Mouse (Mus musculus) lung, adult 2 months (tissue): ENCODE data around the gene Cdc6. TPM values are rescaled to one million over a fixed set of nuclear protein-coding genes. Genes with fewer than 3 reads are reported as not detected.
A peak's percentile ranks its signal among the peaks of the same experiment; 100 is the strongest.

ENCODE experiments used
- DNase-seq: peaks from one replicate; pipeline ENCODE4 v3.0.0; 2022
- H3K4me1 ChIP-seq: fragments of 200-500 bp; 2 replicates; pipeline ENCODE4 v1.6.1; 2011; ENCODE audit warnings: low read length; ENCODE audit not compliant: control insufficient read depth, insufficient read depth
- H3K4me3 ChIP-seq: fragments of 200-500 bp; replicated peaks from 2 replicates; pipeline ENCODE3; 2011; ENCODE audit warnings: low read depth, mild to moderate bottlenecking, control low read depth, low read length; ENCODE audit errors: extremely low read depth
- CTCF ChIP-seq: fragments of 200-500 bp; IDR thresholded peaks from 2 replicates; pipeline ENCODE4 v1.5.1; 2011; ENCODE audit warnings: mild to moderate bottlenecking, low read length, control low read depth; ENCODE audit not compliant: insufficient read depth
- POLR2A ChIP-seq: fragments of 200-500 bp; IDR thresholded peaks from 2 replicates; pipeline ENCODE4 v1.6.1; 2011; ENCODE audit warnings: low read depth, mild to moderate bottlenecking, control low read depth, low read length, borderline replicate concordance; ENCODE audit errors: extremely low read depth
- WGBS: fragments of 180-500 bp; shearing (Covaris S2); methylation state at CpG from one replicate; pipeline ENCODE4 v1.1.7; 2018; 5-methylcytosine and 5-hydroxymethylcytosine counted together
- polyA plus RNA-seq: library from polyadenylated mRNA; depleted of rRNA; stranded (reverse); fragments of >200 nt; gene quantifications from 2 replicates; pipeline ENCODE4 v1.2.3, GENCODE M21; 2012; rRNA removed

The Cdc6 gene
- polyA plus RNA-seq, 1 experiment = 0.25 TPM

DNA sequence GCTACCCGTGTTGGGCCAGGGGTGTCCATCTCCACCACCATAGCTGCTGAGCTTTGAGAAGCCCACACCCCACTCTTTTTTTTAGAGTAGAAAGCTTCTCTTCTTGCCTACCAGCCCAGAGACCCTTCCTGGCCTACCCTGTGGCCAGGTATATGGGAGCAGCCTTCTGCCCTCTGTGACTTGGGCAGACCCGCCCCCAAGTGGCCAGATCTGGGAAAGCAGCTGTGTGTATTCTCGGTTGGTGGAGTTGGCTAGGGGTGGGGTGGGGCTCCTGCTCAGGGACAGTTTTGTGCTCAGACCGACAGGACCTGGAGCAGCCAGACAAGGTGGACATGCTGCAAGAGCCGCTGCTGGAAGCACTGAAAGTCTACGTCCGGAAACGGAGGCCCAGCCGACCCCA is 64.6 kb downstream of the Cdc6 start:
- peaks cover 15% of the 10 kb centered on the region for H3K4me1 ChIP-seq

DNA sequence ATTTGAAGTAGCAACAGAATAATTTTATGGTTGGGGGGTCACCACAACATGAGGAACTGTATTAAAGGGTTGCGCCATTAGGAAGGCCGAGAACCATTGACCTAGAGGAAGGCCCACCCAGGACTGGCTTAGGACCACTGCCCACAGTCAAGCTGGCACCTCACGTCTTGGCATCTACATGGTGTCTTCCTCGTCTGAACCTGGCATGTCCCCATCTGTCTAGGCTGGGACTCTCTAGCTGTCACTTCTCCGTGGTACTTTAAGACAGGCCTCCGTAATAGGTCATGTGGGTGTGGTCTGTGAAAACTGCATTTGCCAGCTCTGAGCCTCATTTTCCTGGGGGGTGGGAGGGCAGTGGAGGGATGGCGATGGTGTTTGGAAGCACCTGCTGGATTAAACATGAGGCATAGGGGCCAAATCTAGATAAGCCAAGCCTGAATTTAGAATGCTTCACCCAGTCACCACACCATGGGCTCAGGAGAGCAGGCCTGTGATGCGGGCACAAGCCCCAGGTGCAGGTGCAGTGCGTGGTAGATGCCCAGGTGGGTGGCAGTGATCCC is 65.3 kb downstream of the Cdc6 start:
- WGBS = 80% methylated on average over 9 of the region's 9 CpGs
- Histone ChIP-seq H3K4me1 (peaks cover 12% of the 10 kb centered on the region; the same call in 1 of the 2 replicates), H3K4me3 (no peak overlapping the region)
- no peak for TF ChIP-seq CTCF
- no peak for TF ChIP-seq POLR2A
- DNase-seq = no peak

More for the DNA sequence above, 64.6 kb downstream of the Cdc6 start:
- TF ChIP-seq CTCF (peak; percentile 76), POLR2A (no peak)
- WGBS = 51% methylated on average over 9 of the region's 9 CpGs
- H3K4me3 ChIP-seq = no peak overlapping the region
- DNase-seq = peak; percentile 89

Other genes with a start within 250 kb of the Cdc6 start
- gene Gsdma, start 243.4 kb upstream of the Cdc6 start, polyA plus RNA-seq = 11.5 TPM in 1 of 2 replicates, not detected in the other
- 136 and 156 TPM in 2 replicates for gene Psmd3, start 225.2 kb upstream of the Cdc6 start, polyA plus RNA-seq
- gene Csf3, start 206.5 kb upstream of the Cdc6 start, polyA plus RNA-seq = not detected in 2 replicates
- gene Med24, start 178.4 kb upstream of the Cdc6 start, polyA plus RNA-seq = 45.0 and 55.1 TPM in 2 replicates
- gene Thra, start 167.2 kb upstream of the Cdc6 start, polyA plus RNA-seq = 142 and 159 TPM in 2 replicates
- 213 and 329 TPM in 2 replicates for gene Nr1d1, start 132.5 kb upstream of the Cdc6 start, polyA plus RNA-seq
- gene Msl1, start 112.3 kb upstream of the Cdc6 start, polyA plus RNA-seq = 39.0 and 54.3 TPM in 2 replicates
- 33.6 and 37.9 TPM in 2 replicates for gene Casc3, start 102.9 kb upstream of the Cdc6 start, polyA plus RNA-seq
- gene Rapgefl1, start 71.0 kb upstream of the Cdc6 start, polyA plus RNA-seq = 3.4 and 18.4 TPM in 2 replicates
- gene Wipf2, start 44.2 kb upstream of the Cdc6 start, polyA plus RNA-seq = 10.1 and 14.0 TPM in 2 replicates
- 59.0 and 62.2 TPM in 2 replicates for gene Rara, start 20.0 kb downstream of the Cdc6 start, polyA plus RNA-seq
- 0.29 and 0.40 TPM in 2 replicates for gene Gjd3, start 75.2 kb downstream of the Cdc6 start, polyA plus RNA-seq
- gene Top2a, start 116.4 kb downstream of the Cdc6 start, polyA plus RNA-seq = 0.58 and 1.4 TPM in 2 replicates
- gene Igfbp4, start 133.4 kb downstream of the Cdc6 start, polyA plus RNA-seq = 459 and 481 TPM in 2 replicates
- 2.9 and 4.9 TPM in 2 replicates for gene Tns4, start 181.5 kb downstream of the Cdc6 start, polyA plus RNA-seq
- 15.5 and 19.7 TPM in 2 replicates for gene Ccr7, start 247.3 kb downstream of the Cdc6 start, polyA plus RNA-seq